Mouse (Mus musculus): ENCODE results near the gene Ern2. TPM values are rescaled to one million over a fixed set of nuclear protein-coding genes. Genes with fewer than 3 reads are reported as not detected.
A peak's percentile ranks its signal among the peaks of the same experiment; 100 is the strongest.

The Ern2 gene
- polyA plus RNA-seq, 1 experiment from 2014 or later = not detected

GRCm38 (mm10) chr7:122158915-122159902 lies 26.8 kb downstream of the Ern2 start, which contains the start of gene Plk1:
Plk1 (plus strand) TSS chr7:122159439.
- peak; percentile 93 for ATAC-seq
- CTCF ChIA-PET = interaction anchor here (1.8 kb wide), 1 partner anchor 38 kb away, joined by 3 read pairs; no protein-coding TSS in a partner anchor
- POLR2A ChIA-PET = interaction anchor here (0.6 to 1.1 kb wide), 2 partner anchors 14 to 38 kb away, joined by 3 read pairs; no protein-coding TSS in a partner anchor

GRCm38 (mm10) chr7:122158488-122158887 lies 27.5 kb downstream of the Ern2 start:
- H3K27me3 ChIP-seq = no peaks in the 10 kb centered on the region
- DNase-seq (ENCODE audit: low read depth, low spot score) (no peak), ATAC-seq (peak; percentile 15)
- CTCF ChIA-PET = interaction anchor here (1.8 kb wide), 1 partner anchor 38 kb away, joined by 3 read pairs; no protein-coding TSS in a partner anchor
- TF ChIP-seq CTCF (IDR thresholded peaks at IDR 0.05) = no peak
- POLR2A ChIA-PET = interaction anchor here (0.6 to 1.1 kb wide), 2 partner anchors 13 to 38 kb away, joined by 3 read pairs; no protein-coding TSS in a partner anchor
- in situ Hi-C loops (cut with MboI; ENCODE audit: low pct_unique_long_range_greater_than_20kb) = no loop called here

More at GRCm38 (mm10) chr7:122158915-122159902, 26.8 kb downstream of the Ern2 start, which contains the start of gene Plk1:
- in situ Hi-C loops (cut with MboI; ENCODE audit: low pct_unique_long_range_greater_than_20kb) = no loop called here
- DNase-seq (ENCODE audit: low read depth, low spot score) = peak; percentile 44
- TF ChIP-seq CTCF (IDR thresholded peaks at IDR 0.05) = no peak
- no peaks in the 10 kb centered on the region for H3K27me3 ChIP-seq

- ChIA-PET CTCF (no interaction called here), POLR2A (no interaction called here)
- H3K27me3 ChIP-seq = no peaks in the 10 kb centered on the region
- no peak for DNase-seq (ENCODE audit: low read depth, low spot score)
- no peak for TF ChIP-seq CTCF (IDR thresholded peaks at IDR 0.05)
- in situ Hi-C loops (cut with MboI; ENCODE audit: low pct_unique_long_range_greater_than_20kb) = no loop called here
- no peak for ATAC-seq
Measured at GRCm38 (mm10) chr7:122152473-122152872, 33.5 kb downstream of the Ern2 start.

GRCm38 (mm10) chr7:122140991-122141390 lies 45.0 kb downstream of the Ern2 start:
- in situ Hi-C loops (cut with MboI; ENCODE audit: low pct_unique_long_range_greater_than_20kb) = no loop called here
- CTCF ChIA-PET = no interaction called here
- no peak for TF ChIP-seq CTCF (IDR thresholded peaks at IDR 0.05)

GRCm38 (mm10) chr7:122138190-122138589 lies 47.8 kb downstream of the Ern2 start:
- in situ Hi-C loops (cut with MboI; ENCODE audit: low pct_unique_long_range_greater_than_20kb) = no loop called here

More at GRCm38 (mm10) chr7:122140991-122141390, 45.0 kb downstream of the Ern2 start:
- no peaks in the 10 kb centered on the region for H3K27me3 ChIP-seq
- ATAC-seq (no peak), DNase-seq (ENCODE audit: low read depth, low spot score) (no peak)
- POLR2A ChIA-PET = no interaction called here

GRCm38 (mm10) chr7:122137071-122137470 lies 48.9 kb downstream of the Ern2 start:
- no peak for DNase-seq (ENCODE audit: low read depth, low spot score)
- H3K27me3 ChIP-seq = no peaks in the 10 kb centered on the region
- no peak for TF ChIP-seq CTCF (IDR thresholded peaks at IDR 0.05)
- ChIA-PET POLR2A (no interaction called here), CTCF (no interaction called here)
- in situ Hi-C loops (cut with MboI; ENCODE audit: low pct_unique_long_range_greater_than_20kb) = no loop called here
- ATAC-seq = no peak

More at GRCm38 (mm10) chr7:122138190-122138589, 47.8 kb downstream of the Ern2 start:
- no peak for TF ChIP-seq CTCF (IDR thresholded peaks at IDR 0.05)
- DNase-seq (ENCODE audit: low read depth, low spot score) (no peak), ATAC-seq (no peak)
- CTCF ChIA-PET = no interaction called here
- no peaks in the 10 kb centered on the region for H3K27me3 ChIP-seq
- POLR2A ChIA-PET = no interaction called here

GRCm38 (mm10) chr7:122135070-122135469 lies 50.9 kb downstream of the Ern2 start:
- no peaks in the 10 kb centered on the region for H3K27me3 ChIP-seq
- peak; percentile 65 for TF ChIP-seq CTCF (IDR thresholded peaks at IDR 0.05)
- DNase-seq (ENCODE audit: low read depth, low spot score) (no peak), ATAC-seq (no peak)
- in situ Hi-C loops (cut with MboI; ENCODE audit: low pct_unique_long_range_greater_than_20kb) = no loop called here
- POLR2A ChIA-PET = no interaction called here
- CTCF ChIA-PET = no interaction called here

GRCm38 (mm10) chr7:122133338-122133625 lies 52.7 kb downstream of the Ern2 start:
- TF ChIP-seq CTCF (IDR thresholded peaks at IDR 0.05) = no peak
- H3K27me3 ChIP-seq = no peaks in the 10 kb centered on the region
- CTCF ChIA-PET = no interaction called here
- ATAC-seq = no peak
- in situ Hi-C loops (cut with MboI; ENCODE audit: low pct_unique_long_range_greater_than_20kb) = no loop called here
- POLR2A ChIA-PET = interaction anchor here (0.8 kb wide), 1 partner anchor 12 kb away, joined by 3 read pairs; no protein-coding TSS in a partner anchor
- no peak for DNase-seq (ENCODE audit: low read depth, low spot score)

- no peak for TF ChIP-seq CTCF (IDR thresholded peaks at IDR 0.05)
- H3K27me3 ChIP-seq = no peaks in the 10 kb centered on the region
- ChIA-PET CTCF (no interaction called here), POLR2A (no interaction called here)
- in situ Hi-C loops (cut with MboI; ENCODE audit: low pct_unique_long_range_greater_than_20kb) = no loop called here
- ATAC-seq = peak; percentile 96
- DNase-seq (ENCODE audit: low read depth, low spot score) = peak; percentile 77
Measured at GRCm38 (mm10) chr7:122132497-122133337, 53.3 kb downstream of the Ern2 start, which contains the start of the genes Palb2 and Dctn5. Palb2 (minus strand) TSS chr7:122132985. Dctn5 (plus strand) TSS chr7:122133041.

- no peak for ATAC-seq
- in situ Hi-C loops (cut with MboI; ENCODE audit: low pct_unique_long_range_greater_than_20kb) = no loop called here
- no peak for TF ChIP-seq CTCF (IDR thresholded peaks at IDR 0.05)
- no peaks in the 10 kb centered on the region for H3K27me3 ChIP-seq
- POLR2A ChIA-PET = no interaction called here
- CTCF ChIA-PET = no interaction called here
- DNase-seq (ENCODE audit: low read depth, low spot score) = no peak
Measured at GRCm38 (mm10) chr7:122131834-122132233, 54.2 kb downstream of the Ern2 start.
